Mouse (Mus musculus): ENCODE results near the gene Slc22a5.

Slc22a5 gene

GRCm38 (mm10) chr11:53891505-53892451, at the start of gene Slc22a5:
Gene Slc22a5 (minus strand): TSS chr11:53891660.
- peak; percentile 100 for DNase-seq

GRCm38 (mm10) chr11:53931944-53932318, 40.5 kb upstream of the Slc22a5 start:
- peak; percentile 61 for DNase-seq

GRCm38 (mm10) chr11:53931091-53931943, 39.9 kb upstream of the Slc22a5 start:
- DNase-seq, result peak; percentile 66

GRCm38 (mm10) chr11:53929741-53930140, 38.3 kb upstream of the Slc22a5 start:
- DNase-seq, result no peak

- no peak for DNase-seq
Measured at GRCm38 (mm10) chr11:53928585-53928984, 37.1 kb upstream of the Slc22a5 start.

GRCm38 (mm10) chr11:53926303-53926702, 34.8 kb upstream of the Slc22a5 start:
- no peak for DNase-seq

GRCm38 (mm10) chr11:53918851-53919250, 27.4 kb upstream of the Slc22a5 start:
- no peak for DNase-seq

DNA sequence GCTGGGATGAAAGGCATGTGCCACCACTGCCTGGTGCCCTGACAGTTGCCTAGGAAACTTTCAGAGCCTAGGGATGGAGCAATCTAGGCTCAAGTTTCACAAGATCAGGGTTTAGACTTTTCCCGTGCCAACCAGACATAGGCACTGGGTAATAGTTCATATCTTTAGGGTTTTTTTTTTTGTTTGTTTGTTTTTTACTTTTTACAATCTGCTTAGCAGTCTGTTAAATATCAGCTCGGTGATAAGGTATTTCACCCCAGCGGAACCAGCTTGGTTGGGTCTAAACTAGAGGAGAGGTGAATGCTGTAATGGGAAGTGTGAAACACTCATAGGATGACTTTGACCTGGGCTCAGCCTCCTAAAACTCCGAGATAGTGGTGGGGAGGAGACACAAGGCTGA, 19.6 kb upstream of the Slc22a5 start:
- no peak for DNase-seq

DNA sequence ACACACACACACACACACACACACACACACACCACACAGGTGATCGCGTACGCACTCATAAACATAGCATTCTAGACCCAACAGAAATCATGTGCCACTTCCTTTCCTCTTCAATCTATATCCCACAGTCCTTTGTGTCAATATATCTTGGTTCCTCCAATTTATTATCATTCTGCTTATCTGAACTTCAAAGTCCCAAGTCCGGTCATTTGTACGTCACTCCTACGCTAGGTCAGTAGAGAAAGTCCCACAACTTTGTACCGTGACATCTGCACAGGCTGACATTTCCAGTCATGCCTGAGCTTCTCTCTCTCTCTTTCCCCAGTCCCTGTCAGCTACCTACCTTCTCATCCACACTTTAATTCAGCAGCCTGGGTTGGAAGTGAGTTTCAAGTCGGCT, 17.2 kb upstream of the Slc22a5 start:
- no peak for DNase-seq

DNA sequence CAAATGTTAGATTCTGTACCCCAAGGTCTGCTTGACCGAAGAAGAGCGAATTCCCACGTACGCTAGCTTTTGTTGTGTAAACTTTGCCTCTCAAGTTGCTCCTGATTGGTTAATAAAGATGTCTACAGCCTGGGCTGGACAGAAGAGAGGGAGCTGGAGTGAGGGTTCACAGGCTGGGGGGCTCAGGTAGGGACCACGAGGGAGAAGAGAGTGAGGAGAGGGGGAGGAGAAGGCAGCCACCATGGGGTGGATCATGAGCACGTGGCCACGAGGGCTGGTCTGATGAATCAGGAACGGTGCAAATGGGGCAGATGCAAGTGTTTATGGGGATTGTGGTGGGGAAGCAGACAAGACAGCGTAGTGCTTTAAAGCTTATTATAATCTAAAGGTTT, 13.1 kb upstream of the Slc22a5 start:
- no peak for DNase-seq

DNA sequence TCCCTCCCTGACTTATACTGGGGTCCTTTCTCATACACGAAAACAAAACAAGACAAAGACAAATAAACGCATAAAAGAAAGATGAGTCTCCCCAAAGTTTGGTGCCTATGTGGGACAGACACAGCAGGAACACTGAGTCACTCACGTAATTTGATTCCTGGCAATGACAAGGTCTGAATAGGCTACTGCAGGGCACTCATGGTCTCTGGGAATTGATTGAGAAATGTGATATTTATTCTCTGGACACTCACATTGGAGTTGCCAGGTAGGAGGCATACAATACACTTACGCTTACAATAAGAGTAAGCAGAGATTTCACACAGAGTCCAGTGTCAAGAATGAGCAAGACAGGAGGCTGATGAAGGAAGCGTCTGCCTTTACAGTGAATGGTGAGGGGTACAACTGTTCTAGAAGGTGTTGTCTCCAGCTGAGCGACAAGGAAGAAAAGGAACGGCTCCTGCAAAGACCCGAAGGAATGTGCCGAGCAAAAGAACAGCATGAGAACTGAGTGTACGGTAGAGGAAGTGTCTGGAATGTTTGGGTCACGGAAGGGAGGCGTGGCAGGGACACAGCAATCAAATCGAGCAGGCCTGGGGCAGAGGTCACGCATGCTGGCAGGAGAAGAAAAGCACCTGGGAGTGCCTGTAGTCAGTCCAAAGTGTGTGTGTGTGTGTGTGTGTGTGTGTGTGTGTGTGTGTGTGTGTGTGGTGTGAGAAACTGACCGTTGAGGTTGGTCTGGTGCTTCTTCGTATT, 12.5 kb upstream of the Slc22a5 start:
- DNase-seq, result peak; percentile 92

- DNase-seq, result peak; percentile 19
Measured at GRCm38 (mm10) chr11:53902741-53903140, 11.3 kb upstream of the Slc22a5 start.

DNA sequence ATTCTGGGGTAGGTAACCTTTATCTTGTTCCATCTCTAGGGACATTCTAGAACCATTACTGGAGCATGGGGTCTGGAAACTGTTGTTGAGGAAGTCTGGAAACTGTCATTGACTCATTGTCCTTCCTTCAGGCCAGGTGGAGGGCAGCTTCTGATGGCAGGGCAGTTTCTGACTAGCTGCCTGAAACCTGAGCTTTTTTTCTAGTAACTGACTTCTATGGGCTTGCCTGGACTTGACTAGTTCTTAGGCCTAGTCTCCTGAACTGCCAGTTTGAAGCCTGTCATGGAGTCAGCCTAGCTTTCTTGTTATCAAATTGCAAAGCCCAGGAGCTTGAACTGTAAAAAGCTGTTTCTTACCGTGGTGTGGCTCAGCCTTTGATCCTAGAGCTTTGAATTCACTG, 9.5 kb upstream of the Slc22a5 start:
- no peak for DNase-seq

GRCm38 (mm10) chr11:53899981-53900380, 8.5 kb upstream of the Slc22a5 start:
- DNase-seq, result no peak

DNA sequence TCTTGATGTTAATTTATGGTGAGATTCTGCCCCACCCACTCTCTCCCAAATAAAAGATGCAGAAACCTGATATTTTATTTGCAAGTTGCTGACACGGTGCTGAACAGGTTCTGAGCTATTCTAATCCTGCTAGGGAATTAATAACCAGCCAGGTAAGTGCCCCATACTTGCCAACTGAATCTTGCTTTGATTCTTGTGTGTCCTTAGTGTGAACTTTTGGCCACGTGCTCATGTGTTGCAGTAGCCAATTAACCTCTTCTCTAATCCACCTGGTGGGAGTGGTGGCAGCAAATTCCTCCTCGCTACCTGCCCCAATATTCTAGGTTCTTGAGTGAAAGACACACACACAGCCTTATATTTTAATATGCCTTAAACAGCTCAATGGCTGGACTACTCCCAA, 7.5 kb upstream of the Slc22a5 start:
- peak; percentile 54 for DNase-seq

GRCm38 (mm10) chr11:53896935-53897334, 5.5 kb upstream of the Slc22a5 start:
- DNase-seq, result no peak

DNA sequence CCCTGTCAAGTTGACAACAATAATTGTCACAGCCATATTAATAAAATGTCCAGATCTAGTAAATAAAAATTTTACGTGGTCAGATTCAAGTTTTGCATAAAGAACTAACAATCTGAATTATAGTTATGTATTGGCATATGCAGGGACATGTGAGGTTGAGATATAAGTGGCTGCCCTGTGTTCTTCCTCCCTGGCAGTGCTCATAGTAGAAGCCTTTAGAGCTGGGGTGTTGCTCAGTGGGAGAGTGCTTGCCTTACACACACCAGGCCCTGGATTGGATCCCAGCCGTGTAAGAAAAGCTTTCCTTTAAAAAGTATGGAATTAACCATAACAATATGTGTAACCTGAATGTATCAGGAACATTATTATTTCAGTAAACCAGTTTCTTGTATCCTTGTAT, 2.0 kb upstream of the Slc22a5 start:
- DNase-seq, result no peak

DNA sequence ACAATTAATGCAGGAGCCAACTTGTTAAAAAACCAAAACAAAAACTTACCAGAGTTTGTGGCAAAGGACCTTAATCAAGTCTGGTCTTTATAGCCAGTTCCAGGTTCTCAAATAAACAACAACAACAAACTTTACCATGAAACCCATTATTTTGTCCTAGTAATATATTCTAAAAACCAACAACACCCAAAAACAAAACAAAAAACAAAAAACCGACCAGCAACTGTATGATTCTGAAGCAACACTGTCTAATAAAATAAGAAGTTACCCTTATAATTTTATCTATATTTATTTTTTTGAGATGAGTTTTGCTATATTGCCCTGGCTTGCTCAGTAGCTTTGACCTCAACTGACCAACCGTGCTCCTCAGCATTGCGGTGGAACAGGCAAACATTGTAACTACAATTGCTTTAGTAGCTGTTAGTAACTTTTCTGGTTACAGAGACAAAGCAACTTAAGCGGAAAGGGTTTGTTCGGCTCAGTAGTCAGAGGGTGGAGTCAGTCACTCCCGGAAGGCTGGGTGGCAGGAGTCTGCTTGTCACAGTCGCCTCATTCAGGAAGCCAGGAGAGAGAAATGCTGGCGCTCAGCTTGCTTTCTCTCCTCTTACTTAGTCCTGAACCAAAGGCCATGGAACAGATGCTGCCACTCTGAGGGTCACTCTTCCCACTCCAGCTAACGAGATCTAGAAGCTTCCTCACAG, 1.4 kb upstream of the Slc22a5 start:
- peak; percentile 59 for DNase-seq

GRCm38 (mm10) chr11:53890906-53891504, 455 bp downstream of the Slc22a5 start:
- no peak for DNase-seq

DNA sequence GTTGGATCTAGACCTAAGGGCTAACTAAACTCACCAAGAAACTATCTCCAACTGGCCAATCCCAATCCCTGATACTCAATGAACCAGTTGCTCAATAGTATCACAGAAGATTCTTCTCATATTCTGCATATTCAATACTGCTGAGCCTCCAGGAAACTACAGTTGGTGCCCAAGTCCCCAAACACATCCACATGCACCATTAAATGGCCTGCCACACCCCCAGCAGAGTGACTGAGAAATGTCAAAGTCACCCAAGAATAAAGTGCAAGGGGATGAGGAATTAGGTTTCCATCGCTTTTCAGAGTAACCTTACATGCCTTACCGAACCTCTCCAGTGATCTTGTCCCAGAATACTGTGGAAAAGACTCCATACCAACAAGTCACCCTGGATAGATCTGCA, 1.2 kb downstream of the Slc22a5 start:
- peak; percentile 24 for DNase-seq

DNA sequence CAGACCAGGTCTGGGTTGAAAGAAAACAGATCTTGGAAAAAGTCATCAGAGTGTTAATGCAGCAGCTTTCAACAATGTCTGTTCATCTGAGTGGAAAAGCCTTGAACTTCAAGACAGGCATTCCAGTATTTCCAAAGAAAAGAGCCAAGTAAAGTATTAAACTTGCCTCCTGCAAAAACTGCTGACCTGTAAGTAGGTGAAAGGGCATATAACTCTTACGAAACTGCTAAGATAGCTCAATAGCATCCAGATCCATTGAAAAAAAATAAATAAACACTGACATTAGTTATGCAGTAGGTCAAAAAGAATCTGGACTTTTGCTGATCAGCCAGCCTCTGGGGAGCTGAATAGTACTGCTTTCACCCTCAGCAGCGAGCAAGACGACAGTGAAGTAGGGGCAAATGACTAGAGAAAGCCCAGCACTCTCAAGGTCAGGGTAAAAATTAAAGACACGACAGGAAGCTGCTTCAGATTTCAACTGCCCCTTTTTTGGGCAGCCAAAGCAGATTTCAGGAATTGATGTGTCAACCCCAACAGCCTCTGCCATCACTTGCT, 2.3 kb downstream of the Slc22a5 start:
- peak; percentile 58 for DNase-seq

- peak; percentile 23 for DNase-seq
Measured at GRCm38 (mm10) chr11:53888242-53888641, 3.2 kb downstream of the Slc22a5 start.
